18 mouse cellular contexts compared by ENCODE assay signal in the genomic region with DNA sequence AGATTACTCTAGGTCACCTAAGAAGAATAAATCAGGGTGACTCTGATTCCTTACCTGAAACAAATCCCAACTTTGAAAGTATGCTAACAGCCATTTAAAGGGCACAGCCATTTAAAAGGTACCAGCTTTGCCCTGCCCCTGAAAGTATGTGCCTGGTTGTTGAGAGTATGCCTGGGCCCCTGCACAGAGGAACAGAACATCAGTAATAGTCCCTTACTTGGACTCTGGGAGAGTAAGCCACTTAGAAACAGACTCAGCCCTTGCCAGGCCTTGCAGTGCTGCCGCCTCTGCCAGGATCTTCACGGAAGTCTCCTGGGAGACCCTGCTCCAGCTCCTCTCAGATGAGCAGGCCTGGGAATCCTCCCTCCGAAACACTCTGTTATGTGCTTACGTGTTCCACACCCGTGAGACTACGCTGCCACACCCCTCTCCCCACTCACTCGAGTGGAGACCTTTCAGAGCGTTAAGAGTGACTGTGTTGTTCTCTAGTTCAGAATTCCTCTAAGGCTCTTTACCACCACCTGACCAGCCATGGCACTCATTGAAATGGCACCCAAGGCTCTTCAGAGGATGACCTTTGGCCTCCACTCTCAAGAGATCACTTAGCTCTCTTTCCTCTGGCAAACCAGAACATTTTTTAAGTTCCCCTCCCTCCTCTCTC.
A peak's percentile ranks its signal among the peaks of the same experiment; 100 is the strongest.
DNase-seq lines count a peak whose midpoint lies in the region; ATAC-seq lines count a peak whose summit lies in the region.
"Had no signal": no experiment of that assay in that cellular context is flagged by ENCODE, and none has a peak within 500 bp of the region (broad histone marks: within the 10 kb centered on the region; RNA-seq: fewer than 3 reads in every experiment).

No protein-coding gene starts in this region.

- peak; percentile 67 for DNase-seq in lung, postnatal 14 days
- no peak for DNase-seq in cerebellum, adult 9-10 months
- no peak for DNase-seq in urinary bladder, adult 18-20 months (ENCODE audit: low spot score in 2 of 2)
- DNase-seq in layer of hippocampus, postnatal 36 days: no peak
- DNase-seq: adrenal gland, adult 2 months; adrenal gland, postnatal 36 days; cerebellum, adult 11 months; cerebellum, adult 8-10 months; cerebellum, postnatal 25 days; gastrocnemius, postnatal 25 days had no signal

- H3K9me3 ChIP-seq in lung, embryonic 15.5 days: no peaks in the 10 kb centered on the region
- H3K9me3 ChIP-seq: embryonic facial prominence, embryonic 12.5 days; heart, embryonic 12.5 days; hindbrain, embryonic 10.5 days had no signal

- no peak overlapping the region for H3K9ac ChIP-seq in lung, embryonic 15.5 days
- H3K9ac ChIP-seq: embryonic facial prominence, embryonic 12.5 days; heart, embryonic 12.5 days; hindbrain, embryonic 14.5 days had no signal

- 66% methylated on average over 8 of the region's 8 CpGs for WGBS in lung, embryonic 15.5 days

- H3K4me2 ChIP-seq in lung, embryonic 15.5 days: no peak overlapping the region
- H3K4me2 ChIP-seq: embryonic facial prominence, embryonic 12.5 days; heart, embryonic 12.5 days; hindbrain, embryonic 14.5 days had no signal

- no peaks in the 10 kb centered on the region for H3K36me3 ChIP-seq in lung, embryonic 15.5 days
- H3K36me3 ChIP-seq: embryonic facial prominence, embryonic 12.5 days; heart, embryonic 12.5 days; hindbrain, embryonic 10.5 days had no signal

- H3K4me3 ChIP-seq in brown adipose tissue, adult 24 weeks (ENCODE audit: insufficient read depth, low read depth, low read length): no peak overlapping the region
- H3K4me3 ChIP-seq in lung, embryonic 15.5 days: no peak overlapping the region
- H3K4me3 ChIP-seq: embryonic facial prominence, embryonic 12.5 days; heart, embryonic 12.5 days; hindbrain, embryonic 10.5 days had no signal

- H3K27me3 ChIP-seq in lung, embryonic 15.5 days: no peaks in the 10 kb centered on the region
- H3K27me3 ChIP-seq: CH12.LX; embryonic facial prominence, embryonic 12.5 days had no signal

- ATAC-seq in lung, embryonic 15.5 days (ENCODE audit: borderline replicate concordance, extremely low read depth, low FRiP score, low TSS enrichment): peak; percentile 68
- ATAC-seq: forebrain, embryonic 16.5 days had no signal

- peak overlapping the region; percentile 51; the same call in 1 of the 2 replicates for H3K27ac ChIP-seq in brown adipose tissue, adult 24 weeks (replicated peaks; ENCODE audit: low read depth, low read length)
- peak overlapping the region; percentile 83 for H3K27ac ChIP-seq in lung, embryonic 15.5 days
- H3K27ac ChIP-seq: embryonic facial prominence, embryonic 12.5 days; hindbrain, embryonic 10.5 days; hindbrain, embryonic 14.5 days had no signal

- H3K4me1 ChIP-seq in brown adipose tissue, adult 24 weeks (ENCODE audit: control insufficient read depth, insufficient read depth, insufficient read length, low read length): peaks cover 2% of the 10 kb centered on the region; the same call in 1 of the 2 replicates
- peaks cover 29% of the 10 kb centered on the region for H3K4me1 ChIP-seq in lung, embryonic 15.5 days
- H3K4me1 ChIP-seq: hindbrain, embryonic 10.5 days had no signal
